Mouse (Mus musculus) ES-Bruce4 (cell line): ENCODE measurements around the gene Mgarp. TPM values are rescaled to one million over a fixed set of nuclear protein-coding genes. Genes with fewer than 3 reads are reported as not detected.
"Not testable (repeated sequence)": the region's sequence is repeated elsewhere in the genome, so short reads cannot be mapped to it uniquely, and the experiment has no call there.

Experiments used
- H3K27ac ChIP-seq: 2 replicates; pipeline ENCODE4 v1.5.1; 2012; ENCODE audit warnings: low read length, inconsistent platforms; ENCODE audit not compliant: insufficient read depth
- H3K27me3 ChIP-seq: 2 replicates; pipeline ENCODE4 v1.6.1; 2012; ENCODE audit warnings: mild to moderate bottlenecking, low read length, inconsistent platforms; ENCODE audit not compliant: control insufficient read depth, poor library complexity, insufficient read depth, severe bottlenecking
- H3K36me3 ChIP-seq: 2 replicates; pipeline ENCODE4 v1.6.1; 2012; ENCODE audit warnings: inconsistent platforms, mild to moderate bottlenecking, low read length, moderate library complexity; ENCODE audit not compliant: control insufficient read depth, poor library complexity, insufficient read depth, severe bottlenecking
- H3K4me1 ChIP-seq: one replicate; pipeline ENCODE4 v1.8.1; 2011; ENCODE audit warnings: low read length; ENCODE audit not compliant: control insufficient read depth, insufficient read depth
- H3K4me3 ChIP-seq: 2 replicates; pipeline ENCODE4 v1.5.1; 2011; ENCODE audit warnings: low read depth, mild to moderate bottlenecking, low read length
- H3K9ac ChIP-seq: 2 replicates; pipeline ENCODE4 v1.6.1; 2012; ENCODE audit warnings: low read depth, mild to moderate bottlenecking, inconsistent platforms; ENCODE audit not compliant: poor library complexity, severe bottlenecking
- H3K9me3 ChIP-seq: replicated peaks from 2 replicates; pipeline ENCODE4 v1.6.1; 2012; ENCODE audit warnings: mild to moderate bottlenecking, low read length, inconsistent platforms; ENCODE audit not compliant: control insufficient read depth, poor library complexity, insufficient read depth, severe bottlenecking
- CTCF ChIP-seq: IDR thresholded peaks from one replicate; pipeline ENCODE4 v1.8.1; 2011; ENCODE audit warnings: low read depth, low read length
- EP300 ChIP-seq: IDR thresholded peaks from 2 replicates; pipeline ENCODE4 v1.6.1; 2011; ENCODE audit warnings: low read depth, low read length; ENCODE audit not compliant: insufficient read depth
- POLR2A ChIP-seq: IDR thresholded peaks from one replicate; pipeline ENCODE4 v1.8.1; 2011; ENCODE audit warnings: low read length; ENCODE audit not compliant: insufficient read depth
- polyA plus RNA-seq: library from polyadenylated mRNA; stranded (reverse); fragments of >200 nt; gene quantifications from 2 replicates; pipeline ENCODE4 v1.2.4, GENCODE M21; 2011; ENCODE audit warnings: low read depth; ENCODE audit not compliant: missing spikeins, insufficient read depth, insufficient read length

The Mgarp gene
- polyA plus RNA-seq, 1 experiment = 9.8 TPM

DNA sequence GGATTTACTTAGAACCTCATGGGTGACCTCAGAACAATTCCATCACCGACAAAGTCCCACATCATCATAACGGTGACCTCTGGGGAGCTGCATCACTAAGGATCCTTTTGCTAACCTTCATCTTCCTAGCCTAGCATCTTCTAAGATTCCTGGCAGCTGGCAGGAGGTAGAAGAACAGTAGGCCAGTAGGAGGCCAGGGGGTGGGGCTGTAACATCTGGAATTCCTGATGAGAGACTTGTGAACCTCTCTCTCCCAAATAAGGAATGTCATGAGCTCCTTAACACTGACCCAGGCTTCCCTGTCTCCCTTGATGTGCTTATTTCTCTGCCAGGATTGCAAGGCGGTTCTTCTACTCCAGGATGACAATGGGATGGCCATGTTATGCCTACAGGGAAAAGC lies 45.7 kb downstream of the Mgarp start:
- no peaks in the 10 kb centered on the region for H3K27me3 ChIP-seq
- H3K36me3 ChIP-seq = no peaks in the 10 kb centered on the region

DNA sequence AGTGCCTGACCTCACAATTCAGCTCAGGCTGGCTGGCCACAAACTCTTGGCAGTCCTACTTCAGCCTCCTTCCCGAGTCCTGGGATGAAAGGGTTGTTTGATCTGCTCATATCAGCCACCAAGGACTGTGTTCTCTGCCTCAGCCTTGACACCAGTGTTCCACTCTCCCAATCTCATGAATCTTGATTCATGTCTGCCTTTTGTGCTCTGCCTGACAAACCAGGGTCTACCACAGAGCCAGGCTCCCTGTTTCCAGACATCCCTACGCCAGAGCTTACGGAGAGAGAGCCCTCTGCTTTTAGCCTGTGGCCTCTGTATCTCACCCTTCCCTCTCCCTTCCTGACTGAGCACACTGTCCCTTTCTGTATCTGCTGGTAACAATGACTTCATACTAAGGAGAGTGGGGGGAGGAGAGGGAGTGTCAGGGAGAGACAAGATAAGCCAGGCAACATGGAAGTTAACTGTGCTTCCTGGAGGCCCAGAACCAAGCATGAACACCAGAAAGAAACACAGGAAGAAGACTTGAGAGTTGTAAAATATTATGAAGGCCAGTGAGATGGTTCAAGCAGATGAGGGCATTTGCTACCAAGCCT lies 47.8 kb downstream of the Mgarp start:
- Histone ChIP-seq H3K4me3 (no peak overlapping the region), H3K36me3 (no peaks in the 10 kb centered on the region), H3K9me3 (no peaks in the 10 kb centered on the region), H3K27ac (no peak overlapping the region), H3K9ac (no peak overlapping the region), H3K4me1 (peaks cover 5% of the 10 kb centered on the region), H3K27me3 (no peaks in the 10 kb centered on the region)
- TF ChIP-seq EP300 (no peak), CTCF (no peak), POLR2A (no peak)

More for the DNA sequence above, 45.7 kb downstream of the Mgarp start:
- TF ChIP-seq POLR2A (no peak), EP300 (peak; percentile 43; the same call in 1 of the 2 replicates), CTCF (no peak)
- Histone ChIP-seq H3K4me3 (no peak overlapping the region), H3K27ac (no peak overlapping the region; the same call in 1 of the 2 replicates), H3K9me3 (no peaks in the 10 kb centered on the region), H3K9ac (no peak overlapping the region), H3K4me1 (peaks cover 5% of the 10 kb centered on the region)

DNA sequence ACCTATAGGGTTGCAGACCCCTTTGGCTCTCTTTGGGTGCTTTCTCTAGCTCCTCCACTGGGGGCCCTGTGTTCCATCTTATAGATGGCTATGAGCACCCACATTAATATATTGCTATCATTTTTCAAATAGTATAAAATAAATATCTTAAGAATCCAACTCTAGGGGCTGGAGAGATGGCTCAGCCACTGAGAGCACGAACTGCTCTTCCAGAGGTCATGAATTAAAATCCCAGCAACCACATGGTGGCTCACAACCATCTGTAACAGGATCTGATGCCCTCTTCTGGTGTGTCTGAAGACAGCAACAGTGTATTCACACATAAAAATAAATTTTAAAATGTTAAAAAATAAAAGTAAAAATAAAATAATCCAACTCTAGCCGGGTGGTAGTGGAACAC lies 51.5 kb downstream of the Mgarp start:
- not testable (repeated sequence) for H3K9ac ChIP-seq, H3K9me3 ChIP-seq, H3K4me1 ChIP-seq, H3K4me3 ChIP-seq, H3K27me3 ChIP-seq, H3K27ac ChIP-seq, H3K36me3 ChIP-seq

DNA sequence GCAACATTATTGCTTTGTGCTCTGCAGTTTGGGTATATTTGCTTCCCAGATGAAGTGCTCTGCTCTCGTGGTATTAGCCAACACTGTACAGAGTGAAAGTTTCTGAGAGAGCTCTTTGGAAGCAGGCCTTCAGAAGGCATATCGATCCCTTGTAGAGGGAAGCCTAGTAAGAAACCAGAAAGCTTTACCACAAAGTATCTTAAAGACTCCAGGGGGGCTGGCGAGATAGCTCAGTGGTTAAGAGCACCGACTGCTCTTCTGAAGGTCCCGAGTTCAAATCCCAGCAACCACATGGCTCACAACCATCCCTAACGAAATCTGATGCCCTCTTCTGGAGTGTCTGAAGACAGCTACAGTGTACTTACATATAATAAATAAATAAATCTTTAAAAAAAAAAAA lies 52.4 kb downstream of the Mgarp start:
- H3K27ac ChIP-seq, H3K4me3 ChIP-seq, H3K27me3 ChIP-seq, H3K9ac ChIP-seq, H3K9me3 ChIP-seq, H3K36me3 ChIP-seq, H3K4me1 ChIP-seq: not testable (repeated sequence)

DNA sequence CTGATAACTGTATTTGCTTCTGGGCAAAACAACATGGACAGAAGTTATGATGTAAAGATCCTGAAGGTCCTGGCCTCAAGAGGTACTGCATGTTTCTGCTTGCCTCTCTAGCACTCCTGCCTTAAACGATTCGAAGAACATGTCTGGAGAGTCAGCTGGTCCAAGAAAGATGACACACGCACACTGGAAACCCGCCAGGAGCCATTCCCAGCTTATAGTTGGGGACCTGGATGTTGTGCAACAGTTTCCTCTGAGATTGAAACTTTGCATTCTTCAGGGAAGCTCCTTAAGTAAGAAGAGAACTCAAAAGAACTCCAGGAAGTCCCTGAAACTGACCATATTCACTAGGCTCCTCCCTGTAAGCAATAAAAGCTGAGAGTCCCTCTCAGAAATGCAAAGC lies 53.3 kb downstream of the Mgarp start:
- Histone ChIP-seq H3K9me3 (no peaks in the 10 kb centered on the region), H3K4me1 (no peaks in the 10 kb centered on the region), H3K9ac (no peak overlapping the region), H3K36me3 (no peaks in the 10 kb centered on the region), H3K27ac (no peak overlapping the region), H3K27me3 (peaks cover 6% of the 10 kb centered on the region), H3K4me3 (no peak overlapping the region)
- TF ChIP-seq POLR2A = no peak
- TF ChIP-seq EP300 = no peak
- no peak for TF ChIP-seq CTCF

DNA sequence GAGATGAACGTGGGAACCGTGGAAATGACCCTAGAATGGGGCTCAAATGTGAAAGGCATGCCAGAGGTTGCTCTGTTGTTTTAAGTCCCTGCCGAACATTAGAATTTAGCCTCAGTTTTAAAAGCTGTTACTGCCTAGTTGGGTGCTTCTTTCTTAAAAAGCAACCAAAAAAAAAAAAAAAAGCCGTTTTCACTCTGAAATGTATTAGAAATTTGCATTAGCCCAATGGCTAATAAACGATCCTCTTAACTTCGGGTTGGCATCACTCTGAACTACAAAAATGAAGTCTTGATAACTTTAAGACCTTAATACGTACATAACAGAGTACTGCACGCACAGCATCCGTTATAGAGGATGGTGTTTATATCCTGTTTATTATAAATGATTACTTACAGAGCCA lies 54.4 kb downstream of the Mgarp start:
- Histone ChIP-seq H3K27ac (peak overlapping the region; percentile 60; the same call in 1 of the 2 replicates), H3K4me1 (no peaks in the 10 kb centered on the region), H3K9me3 (no peaks in the 10 kb centered on the region), H3K27me3 (peaks cover 6% of the 10 kb centered on the region), H3K9ac (peak overlapping the region; percentile 94), H3K36me3 (no peaks in the 10 kb centered on the region), H3K4me3 (peak overlapping the region; percentile 97)
- TF ChIP-seq POLR2A (no peak), EP300 (no peak), CTCF (no peak)
